Mouse (Mus musculus): Measurements from ENCODE around the gene Gm3012.
"Not testable (repeated sequence)": the region's sequence is repeated elsewhere in the genome, so short reads cannot be mapped to it uniquely, and the experiment has no call there.

Gene Gm3012

DNA sequence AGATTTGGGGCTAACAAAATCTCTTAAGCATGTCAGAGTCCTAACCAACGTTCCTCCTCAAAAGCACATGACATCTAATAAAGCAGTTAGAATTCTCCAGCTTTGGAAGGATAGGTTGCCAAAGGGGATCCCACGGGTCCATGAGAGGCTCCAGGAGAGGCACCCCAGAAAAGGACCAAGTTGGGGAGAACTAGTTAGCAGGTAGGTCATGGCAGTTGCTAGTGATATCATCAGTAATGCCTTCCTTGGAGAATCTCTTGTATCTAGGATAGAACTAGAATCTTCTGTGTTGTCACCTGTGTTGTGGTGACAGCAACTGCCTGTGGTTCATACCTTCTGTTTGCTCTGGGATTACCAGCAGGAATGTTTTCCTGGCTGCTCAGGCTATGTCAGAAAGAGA lies at the start of gene Gm3012:
Gene Gm3012 (plus strand): TSS at position 301 of the 400 bp plus-strand sequence.
- not testable (repeated sequence) for DNase-seq (ENCODE audit: low spot score)

DNA sequence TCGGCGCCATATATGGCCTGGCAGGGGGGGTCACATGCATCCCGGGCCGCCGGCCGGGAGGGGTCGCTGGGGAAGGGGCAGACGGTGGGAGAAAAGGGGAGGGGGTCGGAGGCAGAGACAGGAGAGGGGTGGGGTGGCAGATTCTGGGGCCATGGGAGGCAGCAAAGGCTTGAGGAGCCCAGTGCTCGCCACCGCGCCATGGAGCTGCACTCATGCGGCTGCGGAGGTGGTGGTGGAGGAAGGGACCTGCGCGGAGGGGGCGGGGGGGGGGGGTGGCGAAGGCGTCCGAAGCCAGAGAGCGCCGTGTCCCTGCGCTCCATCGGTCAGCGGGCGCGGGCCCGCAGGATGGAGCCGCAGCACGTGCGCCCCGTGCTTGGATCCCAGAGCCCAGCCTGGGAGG lies 17.4 kb downstream of the Gm3012 start, which contains the start of gene Gm3020:
Gene Gm3020 (plus strand): TSS at position 301 of the 400 bp plus-strand sequence.
- not testable (repeated sequence) for DNase-seq (ENCODE audit: low spot score)

DNA sequence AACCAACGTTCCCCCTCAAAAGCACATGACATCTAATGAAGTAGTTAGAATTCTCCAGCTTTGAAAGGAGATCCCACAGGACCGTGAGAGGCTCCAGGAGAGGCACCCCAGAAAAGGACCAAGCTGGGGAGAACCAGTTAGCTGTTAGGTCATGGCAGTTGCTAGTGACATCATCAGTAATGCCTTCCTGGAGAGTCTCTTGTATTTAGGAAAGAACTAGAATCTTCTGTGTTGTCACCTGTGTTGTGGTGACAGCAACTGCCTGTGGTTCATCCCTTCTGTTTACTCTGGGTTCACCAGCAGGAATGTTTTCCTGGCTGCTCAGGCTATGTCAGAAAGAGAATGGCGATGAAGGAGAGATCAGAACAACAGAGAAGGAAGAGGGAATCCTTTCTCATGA lies 54.2 kb downstream of the Gm3012 start, which contains the start of gene Gm3043:
Gene Gm3043 (plus strand): TSS at position 301 of the 400 bp plus-strand sequence.
- not testable (repeated sequence) for DNase-seq (ENCODE audit: low spot score)

Data from urinary bladder, postnatal 25 days (tissue).